Mouse (Mus musculus) retina, embryonic 14.5 days (tissue): ENCODE measurements at regions not wholly inside any gene's neighbourhood (a gene's known extent, or its start where the extent isn't known, plus 50 kb on each side); places are given as distances from the start of the nearest gene placed in this dataset.
"Not testable (repeated sequence)": the region's sequence is repeated elsewhere in the genome, so short reads cannot be mapped to it uniquely, and the experiment has no call there.

Experiments
- DNase-seq: peaks from one replicate; pipeline ENCODE4 v3.0.0-alpha.2; 2015; ENCODE audit warnings: low spot score

DNA sequence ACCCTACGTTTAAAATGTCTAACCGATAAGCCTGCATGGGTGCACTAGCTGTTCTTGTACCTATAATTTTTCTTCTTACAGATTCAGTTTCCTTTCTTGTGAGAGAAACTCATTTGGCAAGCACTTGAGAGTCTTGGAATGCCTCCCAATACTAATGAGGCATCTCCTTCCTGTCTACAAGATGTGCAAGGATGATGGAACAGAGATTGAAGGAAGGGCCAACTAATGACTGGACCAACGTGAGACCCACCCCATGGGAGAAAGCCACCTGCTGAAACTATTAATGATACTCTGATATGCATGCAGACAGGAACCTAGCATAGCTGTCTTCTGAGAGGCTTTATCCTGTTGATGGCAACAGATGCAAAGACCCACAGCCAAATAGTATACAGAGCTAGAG lies 179.9 kb upstream of the Slitrk6 start:
- DNase-seq: no peak

DNA sequence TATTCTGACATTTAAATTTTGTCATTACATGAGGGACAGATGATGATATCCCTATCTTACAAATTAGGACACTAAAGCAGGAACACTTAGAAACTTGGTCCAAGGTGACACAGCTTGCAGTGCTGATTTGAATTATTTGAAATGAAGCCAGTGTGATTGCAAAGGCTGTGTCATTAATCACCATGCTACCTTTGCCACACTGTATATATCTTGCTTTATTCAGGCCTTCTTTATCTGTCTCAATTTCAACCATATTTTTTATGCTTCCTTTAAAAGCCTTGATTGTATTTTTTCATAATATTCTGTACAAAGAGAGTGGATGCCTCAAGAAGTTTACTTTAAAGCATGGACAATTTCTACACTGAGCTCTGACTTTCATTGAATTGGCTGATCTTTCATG lies 167.0 kb upstream of the Slitrk6 start:
- DNase-seq: no peak

GRCm38 (mm10) chr14:110913341-110913740 lies 158.4 kb upstream of the Slitrk6 start:
- DNase-seq: no peak

GRCm38 (mm10) chr14:110892865-110893264 lies 137.9 kb upstream of the Slitrk6 start:
- DNase-seq: no peak

DNA sequence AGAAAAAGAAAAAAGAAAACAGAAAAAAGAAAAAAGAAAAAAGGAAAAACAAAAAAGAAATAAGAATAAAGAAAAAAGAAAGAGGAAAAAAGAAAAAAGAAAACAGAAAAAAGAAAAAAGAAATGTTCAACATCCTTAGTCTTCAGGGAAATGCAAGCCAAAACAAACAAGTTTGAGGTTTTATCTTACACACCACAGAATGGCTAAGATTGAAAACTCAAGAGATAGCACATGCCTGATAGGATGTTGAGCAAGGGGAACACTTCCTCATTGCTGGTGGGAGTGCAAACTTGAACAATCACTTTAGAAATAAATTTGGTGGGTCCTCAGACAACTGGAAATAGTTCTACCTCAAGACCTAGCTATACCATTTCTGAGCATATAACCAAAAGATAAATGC lies 116.4 kb upstream of the Slitrk6 start:
- no peak for DNase-seq

DNA sequence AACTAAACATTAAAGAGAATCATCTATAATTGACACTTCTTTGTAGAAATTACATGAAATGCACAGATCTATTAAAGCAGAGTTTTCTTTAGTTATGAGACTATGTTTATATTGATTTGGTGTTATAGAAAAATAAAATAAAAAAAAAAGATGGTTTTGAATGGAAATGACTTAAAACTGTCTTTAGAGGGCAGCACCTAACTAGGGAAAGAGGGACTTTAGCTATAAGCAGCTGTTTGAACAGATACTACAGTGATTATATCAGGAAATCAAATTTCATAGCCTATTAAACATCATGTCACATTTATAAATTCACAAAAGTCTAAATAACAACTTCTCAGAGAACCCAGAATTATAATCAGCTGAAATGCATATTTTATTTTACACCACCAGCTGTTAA lies 69.7 kb upstream of the Slitrk6 start:
- DNase-seq: peak; percentile 62

GRCm38 (mm10) chr14:110822174-110822573 lies 67.2 kb upstream of the Slitrk6 start:
- DNase-seq: not testable (repeated sequence)
